Mouse (Mus musculus): ENCODE results near the gene Med22. TPM values are rescaled to one million over a fixed set of nuclear protein-coding genes. Genes with fewer than 3 reads are reported as not detected.
A peak's percentile ranks its signal among the peaks of the same experiment; 100 is the strongest.

Gene Med22
- polyA plus RNA-seq, 1 experiment, result 30.3 TPM

- Histone ChIP-seq H3K4me1 (ENCODE audit: control insufficient read depth, insufficient read depth, low read length) (peaks cover 10% of the 10 kb centered on the region), H3K27me3 (ENCODE audit: control insufficient read depth, insufficient read depth, low read length) (no peaks in the 10 kb centered on the region), H3K27ac (ENCODE audit: control insufficient read depth, insufficient read depth, low read depth, low read length) (peak overlapping the region; percentile 71), H3K4me3 (ENCODE audit: control insufficient read depth, low read depth, low read length) (peak overlapping the region; percentile 95), H3K36me3 (ENCODE audit: control insufficient read depth, insufficient read depth, low read length) (no peaks in the 10 kb centered on the region; the same call in none of the 2 replicates)
- TF ChIP-seq CTCF (IDR thresholded peaks at IDR 0.05; ENCODE audit: control insufficient read depth, insufficient read depth, insufficient replicate concordance, low read depth, low read length) (no peak), POLR2A (IDR thresholded peaks at IDR 0.05; ENCODE audit: control insufficient read depth, low read depth, low read length) (no peak)
These were observed 6.3 kb upstream of the Med22 start for GRCm38 (mm10) chr2:26916738-26917137.

GRCm38 (mm10) chr2:26915927-26916728 lies 5.7 kb upstream of the Med22 start, which contains the start of the genes Surf2 and Surf1:
Surf2 (plus strand) TSS chr2:26916367.
Surf1 (minus strand) TSS chr2:26916530.
- no peak for TF ChIP-seq CTCF (IDR thresholded peaks at IDR 0.05; ENCODE audit: control insufficient read depth, insufficient read depth, insufficient replicate concordance, low read depth, low read length)
- peak; percentile 85 for TF ChIP-seq POLR2A (IDR thresholded peaks at IDR 0.05; ENCODE audit: control insufficient read depth, low read depth, low read length)
- no peaks in the 10 kb centered on the region; the same call in none of the 2 replicates for H3K36me3 ChIP-seq (ENCODE audit: control insufficient read depth, insufficient read depth, low read length)
- H3K27ac ChIP-seq (ENCODE audit: control insufficient read depth, insufficient read depth, low read depth, low read length), result peak within 1 kb of the TSS; percentile 71
- H3K4me1 ChIP-seq (ENCODE audit: control insufficient read depth, insufficient read depth, low read length), result peaks cover 14% of the 10 kb centered on the region
- peak within 1 kb of the TSS; percentile 95 for H3K4me3 ChIP-seq (ENCODE audit: control insufficient read depth, low read depth, low read length)
- H3K27me3 ChIP-seq (ENCODE audit: control insufficient read depth, insufficient read depth, low read length), result no peaks in the 10 kb centered on the region

GRCm38 (mm10) chr2:26914148-26914941 lies 3.9 kb upstream of the Med22 start:
- no peak for TF ChIP-seq CTCF (IDR thresholded peaks at IDR 0.05; ENCODE audit: control insufficient read depth, insufficient read depth, insufficient replicate concordance, low read depth, low read length)
- no peak for TF ChIP-seq POLR2A (IDR thresholded peaks at IDR 0.05; ENCODE audit: control insufficient read depth, low read depth, low read length)
- no peak overlapping the region for H3K4me3 ChIP-seq (ENCODE audit: control insufficient read depth, low read depth, low read length)
- H3K4me1 ChIP-seq (ENCODE audit: control insufficient read depth, insufficient read depth, low read length), result peaks cover 15% of the 10 kb centered on the region
- no peak overlapping the region for H3K27ac ChIP-seq (ENCODE audit: control insufficient read depth, insufficient read depth, low read depth, low read length)
- no peaks in the 10 kb centered on the region for H3K36me3 ChIP-seq (ENCODE audit: control insufficient read depth, insufficient read depth, low read length)
- H3K27me3 ChIP-seq (ENCODE audit: control insufficient read depth, insufficient read depth, low read length), result no peaks in the 10 kb centered on the region

GRCm38 (mm10) chr2:26913416-26914147 lies 3.1 kb upstream of the Med22 start:
- TF ChIP-seq POLR2A (IDR thresholded peaks at IDR 0.05; ENCODE audit: control insufficient read depth, low read depth, low read length) (no peak), CTCF (IDR thresholded peaks at IDR 0.05; ENCODE audit: control insufficient read depth, insufficient read depth, insufficient replicate concordance, low read depth, low read length) (no peak)
- Histone ChIP-seq H3K36me3 (ENCODE audit: control insufficient read depth, insufficient read depth, low read length) (no peaks in the 10 kb centered on the region), H3K27me3 (ENCODE audit: control insufficient read depth, insufficient read depth, low read length) (no peaks in the 10 kb centered on the region), H3K4me1 (ENCODE audit: control insufficient read depth, insufficient read depth, low read length) (peaks cover 15% of the 10 kb centered on the region), H3K4me3 (ENCODE audit: control insufficient read depth, low read depth, low read length) (no peak overlapping the region), H3K27ac (ENCODE audit: control insufficient read depth, insufficient read depth, low read depth, low read length) (no peak overlapping the region)

- TF ChIP-seq POLR2A (IDR thresholded peaks at IDR 0.05; ENCODE audit: control insufficient read depth, low read depth, low read length) (no peak), CTCF (IDR thresholded peaks at IDR 0.05; ENCODE audit: control insufficient read depth, insufficient read depth, insufficient replicate concordance, low read depth, low read length) (no peak)
- peaks cover 15% of the 10 kb centered on the region for H3K4me1 ChIP-seq (ENCODE audit: control insufficient read depth, insufficient read depth, low read length)
- no peaks in the 10 kb centered on the region for H3K27me3 ChIP-seq (ENCODE audit: control insufficient read depth, insufficient read depth, low read length)
- H3K27ac ChIP-seq (ENCODE audit: control insufficient read depth, insufficient read depth, low read depth, low read length), result no peak overlapping the region
- no peaks in the 10 kb centered on the region for H3K36me3 ChIP-seq (ENCODE audit: control insufficient read depth, insufficient read depth, low read length)
- H3K4me3 ChIP-seq (ENCODE audit: control insufficient read depth, low read depth, low read length), result no peak overlapping the region
These were observed 1.8 kb upstream of the Med22 start for GRCm38 (mm10) chr2:26912253-26912770.

GRCm38 (mm10) chr2:26910994-26911765 lies 703 bp upstream of the Med22 start:
- peaks cover 9% of the 10 kb centered on the region for H3K4me1 ChIP-seq (ENCODE audit: control insufficient read depth, insufficient read depth, low read length)
- no peaks in the 10 kb centered on the region for H3K27me3 ChIP-seq (ENCODE audit: control insufficient read depth, insufficient read depth, low read length)
- no peaks in the 10 kb centered on the region for H3K36me3 ChIP-seq (ENCODE audit: control insufficient read depth, insufficient read depth, low read length)
- TF ChIP-seq CTCF (IDR thresholded peaks at IDR 0.05; ENCODE audit: control insufficient read depth, insufficient read depth, insufficient replicate concordance, low read depth, low read length), result no peak
- peak overlapping the region; percentile 91 for H3K4me3 ChIP-seq (ENCODE audit: control insufficient read depth, low read depth, low read length)
- H3K27ac ChIP-seq (ENCODE audit: control insufficient read depth, insufficient read depth, low read depth, low read length), result peak overlapping the region; percentile 87
